Mouse (Mus musculus): ENCODE data around the gene Ctsz.

- TF ChIP-seq CTCF (IDR thresholded peaks at IDR 0.05; ENCODE audit: borderline replicate concordance, insufficient read depth, low read length) = no peak
- TF ChIP-seq POLR2A (IDR thresholded peaks at IDR 0.05; ENCODE audit: low read depth, low read length) = no peak
These were observed 57.8 kb downstream of the Ctsz start for GRCm38 (mm10) chr2:174381021-174381420.

Measured in embryonic fibroblast, embryonic 13.5 days (primary cell).